Mouse (Mus musculus): ENCODE measurements at regions not wholly inside any gene's neighbourhood (a gene's known extent, or its start where the extent isn't known, plus 50 kb on each side); places are given as distances from the start of the nearest gene placed in this dataset.

DNA sequence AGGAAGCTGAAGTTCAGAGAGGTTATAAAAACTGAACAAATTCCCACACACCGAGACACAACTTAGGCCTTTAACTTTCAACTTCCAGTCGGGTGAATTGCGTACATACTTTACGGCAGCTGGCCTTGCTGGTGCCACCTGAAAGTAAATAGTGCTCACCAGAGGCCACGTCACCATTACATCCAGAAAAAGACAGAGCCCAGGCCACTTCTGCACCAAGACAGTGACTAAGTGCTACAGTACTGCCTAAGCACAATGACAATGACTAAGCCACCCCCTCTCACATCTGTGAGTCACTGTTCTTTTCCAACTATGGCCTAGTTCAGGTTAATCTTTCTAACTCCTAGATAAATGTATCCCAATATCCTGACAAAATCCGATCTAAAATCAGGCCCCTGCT, 215.7 kb upstream of the Btbd3 start:
- Histone ChIP-seq H3K9ac (no peak overlapping the region), H3K9me3 (ENCODE audit: low read depth, low read length) (no peaks in the 10 kb centered on the region), H3K27ac (ENCODE audit: low read depth) (peak overlapping the region; percentile 75), H3K4me1 (ENCODE audit: insufficient read depth) (no peaks in the 10 kb centered on the region; the same call in 1 of the 2 replicates), H3K4me3 (ENCODE audit: low read depth, low read length) (no peak overlapping the region), H3K4me2 (no peak overlapping the region), H3K36me3 (ENCODE audit: insufficient read depth) (no peaks in the 10 kb centered on the region), H3K27me3 (ENCODE audit: insufficient read depth, low read length) (no peaks in the 10 kb centered on the region)
- TF ChIP-seq CTCF (IDR thresholded peaks at IDR 0.05; ENCODE audit: low read depth): no peak
- DNase-seq (no peak), ATAC-seq (ENCODE audit: insufficient read depth) (peak; percentile 89)
- WGBS: 27% methylated on average over 6 of the region's 6 CpGs

DNA sequence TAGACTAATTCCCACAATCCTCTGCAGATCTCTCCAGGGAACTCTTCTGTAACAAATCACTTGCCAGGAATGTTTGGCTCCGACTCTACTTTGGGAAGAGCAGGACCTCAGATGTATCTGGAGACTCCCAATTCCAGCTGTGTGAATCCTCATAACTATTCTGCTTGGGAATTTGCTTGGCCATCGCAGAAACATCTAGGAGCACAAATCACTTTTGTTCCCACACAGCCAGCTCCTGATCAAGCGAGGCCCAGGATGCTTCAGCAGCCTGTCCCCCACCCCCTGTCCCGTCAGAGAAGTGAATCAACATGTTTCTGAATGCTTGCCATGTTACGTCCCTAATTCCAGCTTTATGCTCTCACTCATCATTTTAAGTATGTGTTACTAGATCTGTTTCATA, 216.1 kb upstream of the Btbd3 start:
- Histone ChIP-seq H3K4me2 (no peak overlapping the region), H3K4me3 (ENCODE audit: low read depth, low read length) (no peak overlapping the region), H3K27me3 (ENCODE audit: insufficient read depth, low read length) (no peaks in the 10 kb centered on the region), H3K36me3 (ENCODE audit: insufficient read depth) (no peaks in the 10 kb centered on the region), H3K4me1 (ENCODE audit: insufficient read depth) (no peaks in the 10 kb centered on the region; the same call in 1 of the 2 replicates), H3K9ac (no peak overlapping the region), H3K9me3 (ENCODE audit: low read depth, low read length) (no peaks in the 10 kb centered on the region), H3K27ac (ENCODE audit: low read depth) (peak overlapping the region; percentile 75; the same call in 1 of the 2 replicates)
- no peak for TF ChIP-seq CTCF (IDR thresholded peaks at IDR 0.05; ENCODE audit: low read depth)
- DNase-seq (peak; percentile 84), ATAC-seq (ENCODE audit: insufficient read depth) (peak; percentile 98)
- WGBS: 34% methylated on average over 5 of the region's 5 CpGs

DNA sequence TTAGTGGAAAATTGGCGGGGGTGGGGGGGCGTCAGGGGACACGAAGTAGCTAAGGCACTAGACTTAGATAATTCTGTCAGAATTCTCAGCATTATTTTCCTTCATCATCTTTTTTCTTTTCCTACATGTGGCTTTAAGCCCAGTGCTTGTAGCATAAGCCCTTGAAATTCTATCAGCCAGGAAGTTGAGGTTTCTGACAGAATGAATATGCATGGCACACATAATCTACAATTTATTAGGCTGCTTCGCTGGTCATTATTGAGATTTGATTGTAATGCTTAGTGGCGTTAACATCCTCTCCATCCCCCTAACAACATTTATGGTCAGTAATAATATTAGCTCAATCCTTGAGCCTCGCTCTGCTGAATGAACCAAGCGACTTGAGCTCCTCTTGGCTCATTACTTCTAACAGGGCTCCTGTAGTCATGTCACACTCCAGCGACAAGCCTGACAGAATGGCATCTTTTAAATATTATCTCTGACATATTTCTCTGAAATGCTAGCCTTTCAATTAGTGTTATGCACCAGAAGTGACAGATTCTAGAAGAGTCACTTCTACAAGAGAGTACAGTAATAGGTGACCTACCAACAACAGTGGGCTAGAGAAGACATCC, 222.1 kb upstream of the Btbd3 start:
- ATAC-seq (ENCODE audit: insufficient read depth): no peak
- Histone ChIP-seq H3K27ac (ENCODE audit: low read depth) (0 out of 2 replicates have a peak overlapping the region, but pooled peaks have one; percentile 60), H3K4me2 (no peak overlapping the region)

DNA sequence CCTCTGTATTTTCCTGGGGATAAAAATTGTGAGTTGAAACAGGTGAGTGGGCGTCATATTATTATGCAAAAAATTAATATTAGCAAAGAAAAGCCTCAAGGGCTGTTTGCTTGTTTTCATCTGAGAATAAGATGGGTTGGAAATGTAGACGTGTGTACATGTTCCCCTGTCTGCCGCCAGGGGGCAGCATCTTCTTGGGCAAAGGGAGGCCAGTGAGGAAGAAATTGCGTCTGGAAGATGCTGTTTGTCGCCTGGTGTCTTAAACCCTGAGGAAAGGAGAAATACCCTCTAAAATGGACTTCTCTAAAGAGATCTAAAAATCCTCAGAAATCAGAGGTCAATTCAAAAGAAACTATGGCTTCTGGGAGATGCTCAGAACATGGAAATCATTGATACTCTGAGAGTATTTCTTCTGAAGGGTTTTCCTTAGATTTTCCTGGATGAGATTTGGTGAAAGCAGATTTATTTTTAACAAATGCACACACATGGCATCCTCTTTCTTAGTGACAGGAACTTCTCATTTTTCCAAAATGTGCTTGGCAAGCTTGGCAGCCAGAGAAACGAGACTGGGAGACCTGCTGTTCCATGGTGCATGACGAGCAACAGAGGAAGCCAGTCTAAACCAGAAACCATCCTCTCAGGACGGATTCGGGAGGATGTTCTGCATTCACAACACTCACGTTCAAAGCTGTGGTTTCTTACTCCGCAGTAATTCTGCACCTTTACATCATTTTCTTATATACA, 222.8 kb upstream of the Btbd3 start:
- no peaks in the 10 kb centered on the region for H3K36me3 ChIP-seq (ENCODE audit: insufficient read depth)
- H3K27me3 ChIP-seq (ENCODE audit: insufficient read depth, low read length): no peaks in the 10 kb centered on the region
- no peak overlapping the region for H3K4me3 ChIP-seq (ENCODE audit: low read depth, low read length)
- H3K27ac ChIP-seq (ENCODE audit: low read depth): peak overlapping the region; percentile 60; the same call in 1 of the 2 replicates
- DNase-seq (peak; percentile 91), ATAC-seq (ENCODE audit: insufficient read depth) (peak; percentile 66; the same call in 1 of the 2 replicates)
- H3K4me2 ChIP-seq: no peak overlapping the region
- H3K9ac ChIP-seq: no peak overlapping the region
- peak; percentile 96 for TF ChIP-seq CTCF (IDR thresholded peaks at IDR 0.05; ENCODE audit: low read depth)
- 28% methylated on average over 11 of the region's 11 CpGs for WGBS
- H3K9me3 ChIP-seq (ENCODE audit: low read depth, low read length): no peaks in the 10 kb centered on the region
- H3K4me1 ChIP-seq (ENCODE audit: insufficient read depth): no peaks in the 10 kb centered on the region

More for the DNA sequence above, 222.1 kb upstream of the Btbd3 start:
- H3K36me3 ChIP-seq (ENCODE audit: insufficient read depth): no peaks in the 10 kb centered on the region
- no peaks in the 10 kb centered on the region for H3K9me3 ChIP-seq (ENCODE audit: low read depth, low read length)
- no peak for DNase-seq
- WGBS: 72% methylated on average over 8 of the region's 8 CpGs
- no peak overlapping the region for H3K4me3 ChIP-seq (ENCODE audit: low read depth, low read length)
- TF ChIP-seq CTCF (IDR thresholded peaks at IDR 0.05; ENCODE audit: low read depth): no peak
- no peak overlapping the region for H3K9ac ChIP-seq
- H3K27me3 ChIP-seq (ENCODE audit: insufficient read depth, low read length): no peaks in the 10 kb centered on the region
- H3K4me1 ChIP-seq (ENCODE audit: insufficient read depth): no peaks in the 10 kb centered on the region

DNA sequence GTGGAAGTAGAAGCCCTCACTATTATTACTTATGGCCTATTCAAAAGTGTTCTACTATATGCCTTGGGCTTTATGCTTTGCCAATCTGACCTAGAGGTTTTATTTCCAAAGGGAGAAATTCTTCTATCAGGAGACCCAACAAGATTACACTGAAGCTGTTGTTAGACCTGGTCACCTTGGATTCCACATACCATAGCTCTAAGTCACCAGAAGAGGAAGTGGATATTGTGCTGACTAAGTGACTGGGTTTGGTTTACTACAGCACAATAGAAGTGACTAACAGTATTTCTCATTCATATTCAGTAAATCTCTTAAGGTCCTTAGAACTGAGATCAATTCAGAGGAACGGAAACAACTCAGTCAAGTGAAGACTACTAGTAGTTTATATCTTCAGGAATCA, 229.0 kb upstream of the Btbd3 start:
- Histone ChIP-seq H3K4me3 (ENCODE audit: low read depth, low read length) (no peak overlapping the region), H3K9ac (no peak overlapping the region), H3K4me1 (ENCODE audit: insufficient read depth) (no peaks in the 10 kb centered on the region), H3K27ac (ENCODE audit: low read depth) (no peak overlapping the region), H3K9me3 (ENCODE audit: low read depth, low read length) (no peaks in the 10 kb centered on the region), H3K4me2 (no peak overlapping the region), H3K36me3 (ENCODE audit: insufficient read depth) (no peaks in the 10 kb centered on the region), H3K27me3 (ENCODE audit: insufficient read depth, low read length) (no peaks in the 10 kb centered on the region)
- no peak for TF ChIP-seq CTCF (IDR thresholded peaks at IDR 0.05; ENCODE audit: low read depth)
- DNase-seq: no peak
- ATAC-seq (ENCODE audit: insufficient read depth): no peak
- WGBS: 86% methylated on average over 1 of the region's 1 CpGs

DNA sequence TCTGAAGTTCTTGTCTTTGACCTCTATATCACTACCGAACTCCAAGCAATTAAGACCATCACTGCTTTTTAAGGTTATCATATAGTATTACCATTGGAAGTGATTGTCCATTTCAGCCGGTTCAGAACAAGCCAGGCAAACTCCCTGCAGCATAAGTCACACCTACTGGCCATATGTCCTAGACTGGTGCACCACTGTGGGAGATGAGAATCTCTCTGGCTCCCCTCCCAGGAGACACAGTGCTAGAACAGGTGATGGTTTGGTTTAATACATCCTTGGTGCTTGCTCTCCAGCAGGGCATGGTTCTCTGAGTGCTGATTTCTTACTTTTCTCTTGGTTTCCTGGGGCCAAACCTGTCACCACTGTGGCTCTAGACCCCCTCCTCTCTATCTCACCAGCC, 232.8 kb upstream of the Btbd3 start:
- no peak overlapping the region for H3K9ac ChIP-seq
- no peak overlapping the region for H3K4me3 ChIP-seq (ENCODE audit: low read depth, low read length)
- DNase-seq: no peak
- H3K27me3 ChIP-seq (ENCODE audit: insufficient read depth, low read length): no peaks in the 10 kb centered on the region
- no peaks in the 10 kb centered on the region for H3K36me3 ChIP-seq (ENCODE audit: insufficient read depth)
- no peak for TF ChIP-seq CTCF (IDR thresholded peaks at IDR 0.05; ENCODE audit: low read depth)
- H3K27ac ChIP-seq (ENCODE audit: low read depth): no peak overlapping the region
- 75% methylated on average over 2 of the region's 2 CpGs for WGBS
- no peaks in the 10 kb centered on the region for H3K9me3 ChIP-seq (ENCODE audit: low read depth, low read length)
- ATAC-seq (ENCODE audit: insufficient read depth): no peak
- H3K4me1 ChIP-seq (ENCODE audit: insufficient read depth): no peaks in the 10 kb centered on the region
- no peak overlapping the region for H3K4me2 ChIP-seq

DNA sequence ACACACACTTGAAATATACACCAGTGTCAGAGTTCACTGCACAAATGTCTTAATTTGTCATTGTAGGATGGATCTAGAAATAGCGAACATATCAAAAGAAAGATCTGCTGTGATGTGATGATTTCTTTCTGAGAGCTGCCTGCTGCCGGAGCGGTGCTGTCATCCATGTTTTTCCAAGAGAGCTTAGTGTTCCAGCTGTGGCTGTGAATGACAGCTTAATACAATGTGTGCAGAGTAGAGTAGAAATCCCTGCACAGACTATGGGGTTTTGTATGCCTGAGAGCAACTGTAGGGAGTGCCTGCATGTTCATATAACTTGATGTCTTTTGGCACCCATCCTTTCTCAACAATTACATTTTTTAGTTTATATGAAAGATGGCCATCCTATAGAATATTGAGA, 274.6 kb upstream of the Btbd3 start:
- Histone ChIP-seq H3K9ac (no peak overlapping the region), H3K4me3 (ENCODE audit: low read depth, low read length) (no peak overlapping the region), H3K4me2 (0 out of 2 replicates have a peak overlapping the region, but pooled peaks have one; percentile 15), H3K9me3 (ENCODE audit: low read depth, low read length) (no peaks in the 10 kb centered on the region), H3K36me3 (ENCODE audit: insufficient read depth) (no peaks in the 10 kb centered on the region), H3K27me3 (ENCODE audit: insufficient read depth, low read length) (no peaks in the 10 kb centered on the region), H3K27ac (ENCODE audit: low read depth) (no peak overlapping the region), H3K4me1 (ENCODE audit: insufficient read depth) (no peaks in the 10 kb centered on the region)
- DNase-seq: peak; percentile 45
- peak; percentile 44; the same call in 1 of the 2 replicates for ATAC-seq (ENCODE audit: insufficient read depth)
- TF ChIP-seq CTCF (IDR thresholded peaks at IDR 0.05; ENCODE audit: low read depth): no peak
- WGBS: 47% methylated on average over 3 of the region's 3 CpGs

Data from lung, embryonic 14.5 days (tissue).